Mouse (Mus musculus) limb, embryonic 14.5 days (tissue): ENCODE measurements at regions not wholly inside any gene's neighbourhood (a gene's known extent, or its start where the extent isn't known, plus 50 kb on each side); places are given as distances from the start of the nearest gene placed in this dataset.

Source experiments
- ATAC-seq: fragments of 200-750 bp; cut with Nextera tagmentation; 2 replicates; pipeline ENCODE4 v1.8.0; 2017; ENCODE audit warnings: low read depth, moderate number of reproducible peaks, moderate TSS enrichment; ENCODE audit not compliant: low FRiP score
- DNase-seq: peaks from one replicate; pipeline ENCODE4 v3.0.0-alpha.2; 2015; ENCODE audit warnings: low spot score
- H3K27ac ChIP-seq: fragments of 300-500 bp; sonication (generic); replicated peaks from 2 replicates; pipeline ENCODE4 v1.5.1; 2014; ENCODE audit warnings: low read depth, mild to moderate bottlenecking, low read length, moderate library complexity, mixed read lengths
- H3K27me3 ChIP-seq: fragments of 300-500 bp; sonication (generic); 2 replicates; pipeline ENCODE4 v1.6.1; 2014; ENCODE audit warnings: low read length, mixed read lengths; ENCODE audit not compliant: control insufficient read depth, insufficient read depth
- H3K36me3 ChIP-seq: fragments of 300-500 bp; sonication (generic); 2 replicates; pipeline ENCODE4 v1.6.1; 2014; ENCODE audit warnings: mild to moderate bottlenecking, low read length, moderate library complexity, mixed read lengths; ENCODE audit not compliant: control insufficient read depth, insufficient read depth
- H3K4me1 ChIP-seq: fragments of 300-500 bp; sonication (generic); 2 replicates; pipeline ENCODE4 v1.6.1; 2014; ENCODE audit warnings: antibody characterized with exemption, low read length, mixed read lengths; ENCODE audit not compliant: control insufficient read depth, insufficient read depth
- H3K4me2 ChIP-seq: fragments of 300-500 bp; sonication (generic); replicated peaks from 2 replicates; pipeline ENCODE4 v1.6.1; 2014; ENCODE audit warnings: low read depth, mild to moderate bottlenecking, low read length, moderate library complexity; ENCODE audit not compliant: severe bottlenecking
- H3K4me3 ChIP-seq: fragments of 300-500 bp; sonication (generic); replicated peaks from 2 replicates; pipeline ENCODE4 v1.5.1; 2014; ENCODE audit warnings: low read length
- H3K9ac ChIP-seq: fragments of 300-500 bp; sonication (generic); 2 replicates; pipeline ENCODE4 v1.6.1; 2014; ENCODE audit warnings: mild to moderate bottlenecking, low read depth, low read length, moderate library complexity; ENCODE audit not compliant: severe bottlenecking
- H3K9me3 ChIP-seq: fragments of 300-500 bp; sonication (generic); 2 replicates; pipeline ENCODE4 v1.6.1; 2016; ENCODE audit warnings: low read length; ENCODE audit not compliant: control insufficient read depth
- POLR2A ChIP-seq: fragments of 200-500 bp; IDR thresholded peaks from 2 replicates; pipeline ENCODE4 v1.8.0; 2012; ENCODE audit warnings: inconsistent platforms, mild to moderate bottlenecking, moderate library complexity, borderline replicate concordance; ENCODE audit not compliant: insufficient read depth, insufficient read length; ENCODE audit errors: extremely low read depth
- WGBS: fragments of 180-500 bp; shearing (Covaris S2); extraction: QIAGEN DNeasy Blood & Tissue Kit; methylation state at CpG from one replicate; pipeline ENCODE4 v1.1.7; 2014; 5-methylcytosine and 5-hydroxymethylcytosine counted together

- Histone ChIP-seq H3K4me1 (peaks cover 33% of the 10 kb centered on the region), H3K27ac (no peak overlapping the region), H3K9ac (no peak overlapping the region), H3K27me3 (no peaks in the 10 kb centered on the region), H3K9me3 (no peaks in the 10 kb centered on the region), H3K36me3 (no peaks in the 10 kb centered on the region), H3K4me3 (no peak overlapping the region), H3K4me2 (peak overlapping the region; percentile 24)
- no peak for TF ChIP-seq POLR2A
- peak; percentile 56; the same call in 1 of the 2 replicates for ATAC-seq
- 0% methylated on average over 4 of the region's 4 CpGs for WGBS
- peak; percentile 21 for DNase-seq
These were observed 114.8 kb upstream of the Tmem260 start for GRCm38 (mm10) chr14:48330965-48331622.

DNA sequence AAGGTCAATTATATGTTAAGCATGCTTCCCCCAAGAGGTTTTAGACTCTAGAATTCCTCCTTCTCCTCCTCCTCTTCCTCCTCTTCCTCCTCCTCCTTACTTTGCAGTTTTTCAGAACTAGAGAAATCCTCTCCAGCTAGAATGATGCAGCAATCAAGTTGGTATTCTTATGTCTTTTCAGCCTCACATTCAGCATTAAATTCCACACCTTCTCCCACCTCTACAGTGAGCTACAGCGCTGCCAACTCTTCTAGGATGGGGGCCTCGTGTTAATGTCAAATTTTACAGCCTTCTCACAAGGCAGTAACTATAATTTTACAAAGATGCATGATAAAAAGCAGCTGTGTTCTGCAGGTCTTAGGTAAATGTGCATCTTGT, 114.3 kb upstream of the Tmem260 start:
- Histone ChIP-seq H3K9ac (no peak overlapping the region), H3K4me2 (no peak overlapping the region), H3K36me3 (no peaks in the 10 kb centered on the region), H3K4me3 (no peak overlapping the region), H3K4me1 (peaks cover 33% of the 10 kb centered on the region), H3K27ac (no peak overlapping the region), H3K9me3 (no peaks in the 10 kb centered on the region), H3K27me3 (no peaks in the 10 kb centered on the region)
- 10% methylated on average over 2 of the region's 2 CpGs for WGBS
- DNase-seq: peak; percentile 42
- TF ChIP-seq POLR2A: no peak
- no peak for ATAC-seq

DNA sequence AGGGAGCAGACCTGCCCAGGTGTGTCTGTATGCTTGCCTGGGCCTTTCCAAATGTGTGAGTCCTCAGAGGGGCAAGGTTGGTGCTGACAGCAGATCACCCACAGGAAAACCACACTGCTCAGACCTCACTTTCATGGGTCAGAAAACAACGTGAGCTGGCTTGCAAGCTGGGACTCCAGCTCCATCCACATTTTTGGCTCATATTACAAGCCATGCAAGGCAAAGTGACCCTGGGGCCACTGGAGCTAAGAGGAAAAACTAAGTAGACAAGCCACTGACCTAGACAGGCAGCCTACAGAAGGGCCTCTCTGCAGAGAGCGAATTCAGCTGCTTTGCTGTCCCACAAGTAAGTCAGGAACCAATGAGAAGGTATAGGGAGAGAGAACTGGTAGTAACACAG, 113.7 kb upstream of the Tmem260 start:
- Histone ChIP-seq H3K4me2 (0 out of 2 replicates have a peak overlapping the region, but pooled peaks have one; percentile 6), H3K27me3 (no peaks in the 10 kb centered on the region), H3K9ac (no peak overlapping the region), H3K27ac (peak overlapping the region; percentile 48; the same call in 1 of the 2 replicates), H3K36me3 (no peaks in the 10 kb centered on the region), H3K4me3 (no peak overlapping the region), H3K9me3 (no peaks in the 10 kb centered on the region), H3K4me1 (peaks cover 33% of the 10 kb centered on the region)
- TF ChIP-seq POLR2A: no peak
- no peak for DNase-seq
- 22% methylated on average over 2 of the region's 2 CpGs for WGBS
- no peak; the same call in 1 of the 2 replicates for ATAC-seq

GRCm38 (mm10) chr14:48332660-48333059, 113.3 kb upstream of the Tmem260 start:
- H3K4me3 ChIP-seq: no peak overlapping the region
- no peaks in the 10 kb centered on the region for H3K36me3 ChIP-seq
- no peak for ATAC-seq
- no peak for TF ChIP-seq POLR2A
- WGBS: 11% methylated on average over 4 of the region's 4 CpGs
- no peaks in the 10 kb centered on the region for H3K27me3 ChIP-seq
- H3K4me2 ChIP-seq: 0 out of 2 replicates have a peak overlapping the region, but pooled peaks have one; percentile 6
- peak overlapping the region; percentile 48; the same call in 1 of the 2 replicates for H3K27ac ChIP-seq
- peaks cover 33% of the 10 kb centered on the region for H3K4me1 ChIP-seq
- H3K9me3 ChIP-seq: no peaks in the 10 kb centered on the region
- no peak overlapping the region for H3K9ac ChIP-seq
- peak; percentile 44 for DNase-seq

- Histone ChIP-seq H3K9me3 (no peaks in the 10 kb centered on the region), H3K9ac (no peak overlapping the region), H3K4me3 (no peak overlapping the region), H3K27me3 (no peaks in the 10 kb centered on the region), H3K4me1 (peaks cover 33% of the 10 kb centered on the region), H3K27ac (no peak overlapping the region), H3K36me3 (no peaks in the 10 kb centered on the region), H3K4me2 (no peak overlapping the region)
- DNase-seq: no peak
- WGBS: 52% methylated on average over 8 of the region's 8 CpGs
- no peak for TF ChIP-seq POLR2A
- ATAC-seq: no peak
These were observed 111.7 kb upstream of the Tmem260 start for GRCm38 (mm10) chr14:48334106-48334809.
